Mouse (Mus musculus) CH12.LX (cell line): Measurements from ENCODE around the gene Pitpnm3. TPM values are rescaled to one million over a fixed set of nuclear protein-coding genes. Genes with fewer than 3 reads are reported as not detected.

ENCODE experiments used
- DNase-seq: peaks from one replicate; pipeline ENCODE4 v3.0.0-alpha.2; 2013; ENCODE audit errors: extremely low read depth
- H3K27ac ChIP-seq: 2 replicates; pipeline ENCODE4 v1.5.1; 2012; ENCODE audit warnings: low read depth, mild to moderate bottlenecking, control low read depth, moderate library complexity; ENCODE audit not compliant: insufficient read depth
- H3K27me3 ChIP-seq: replicated peaks from 2 replicates; pipeline ENCODE3; 2012; ENCODE audit warnings: inconsistent platforms
- H3K36me3 ChIP-seq, 2 experiments: replicated peaks in 1 of 2; 2 replicates each; pipeline versions ENCODE3 to v1.6.1; 2012; ENCODE audit warnings: inconsistent platforms in 1 of 2, low read length in 1 of 2, mild to moderate bottlenecking in 1 of 2, mixed read lengths in 1 of 2, moderate library complexity in 1 of 2; ENCODE audit not compliant: control insufficient read depth in 1 of 2, insufficient read depth in 1 of 2
- H3K4me1 ChIP-seq, 2 experiments: 2 replicates each; pipeline ENCODE4 v1.6.1; 2012; ENCODE audit warnings: inconsistent platforms in 1 of 2, moderate library complexity in 1 of 2; ENCODE audit not compliant: insufficient read depth in 2 of 2, control insufficient read depth in 1 of 2
- H3K4me2 ChIP-seq: 2 replicates; pipeline ENCODE4 v1.6.1; 2012; ENCODE audit warnings: low read depth, mild to moderate bottlenecking, control low read depth; ENCODE audit not compliant: poor library complexity, insufficient read depth, severe bottlenecking
- H3K4me3 ChIP-seq, 3 experiments: fragments of 150-350 bp in 1 of 3; sonication (generic) in 1 of 3; replicated peaks in 1 of 3; 2 replicates each; pipeline versions ENCODE3 to v1.5.1; 2011 to 2012; ENCODE audit warnings: low read depth in 2 of 3, low read length in 2 of 3, mild to moderate bottlenecking in 2 of 3, moderate library complexity in 2 of 3, control low read depth in 1 of 3, improper control_type of control experiment in 1 of 3, inconsistent platforms in 1 of 3, mixed read lengths in 1 of 3; ENCODE audit not compliant: poor library complexity in 1 of 3
- H3K79me2 ChIP-seq: replicated peaks from 2 replicates; pipeline ENCODE4 v1.6.1; 2012; ENCODE audit warnings: mild to moderate bottlenecking, moderate library complexity; ENCODE audit not compliant: control insufficient read depth, poor library complexity, insufficient read depth, severe bottlenecking; ENCODE audit errors: extremely low read depth
- H3K9ac ChIP-seq: 2 replicates; pipeline ENCODE4 v1.6.1; 2012; ENCODE audit warnings: low read depth, mild to moderate bottlenecking, control low read depth, moderate library complexity; ENCODE audit not compliant: insufficient read depth
- H3K9me3 ChIP-seq: replicated peaks from 2 replicates; pipeline ENCODE3; 2012; ENCODE audit warnings: low read length, inconsistent platforms, mixed read lengths
- E2F4 ChIP-seq: IDR thresholded peaks from 2 replicates; pipeline ENCODE4 v1.6.1; 2011; ENCODE audit warnings: low read depth, low read length, improper control_type of control experiment; ENCODE audit not compliant: insufficient replicate concordance
- EP300 ChIP-seq: IDR thresholded peaks from 2 replicates; pipeline ENCODE4 v1.6.1; 2011; ENCODE audit warnings: low read length, improper control_type of control experiment
- ETS1 ChIP-seq: conservative IDR thresholded peaks from 2 replicates; pipeline ENCODE4 v1.6.1; 2012; ENCODE audit warnings: low read depth, mild to moderate bottlenecking, inconsistent platforms, low read length, improper control_type of control experiment, moderate library complexity
- JUN ChIP-seq: IDR thresholded peaks from 2 replicates; pipeline ENCODE4 v1.6.1; 2011; ENCODE audit warnings: low read depth, mild to moderate bottlenecking, low read length, improper control_type of control experiment, moderate library complexity; ENCODE audit not compliant: insufficient read depth
- JUND ChIP-seq: conservative IDR thresholded peaks from 2 replicates; pipeline ENCODE4 v1.6.1; 2011; ENCODE audit warnings: low read depth, low read length, improper control_type of control experiment
- MAX ChIP-seq: IDR thresholded peaks from 2 replicates; pipeline ENCODE4 v1.6.1; 2011; ENCODE audit warnings: low read length, improper control_type of control experiment
- MAZ ChIP-seq: IDR thresholded peaks from 2 replicates; pipeline ENCODE4 v1.6.1; 2012; ENCODE audit warnings: low read depth, mild to moderate bottlenecking, inconsistent platforms, low read length, improper control_type of control experiment, moderate library complexity
- MEF2A ChIP-seq: IDR thresholded peaks from 2 replicates; pipeline ENCODE4 v1.6.1; 2014; ENCODE audit warnings: low read depth, mild to moderate bottlenecking, inconsistent platforms, low read length, improper control_type of control experiment, borderline replicate concordance
- MXI1 ChIP-seq: IDR thresholded peaks from 2 replicates; pipeline ENCODE4 v1.6.1; 2011; ENCODE audit warnings: mild to moderate bottlenecking, low read depth, low read length, improper control_type of control experiment
- MYC ChIP-seq: IDR thresholded peaks from 2 replicates; pipeline ENCODE4 v1.6.1; 2011; ENCODE audit warnings: low read depth, mild to moderate bottlenecking, improper control_type of control experiment, low read length
- NELFE ChIP-seq: IDR thresholded peaks from 2 replicates; pipeline ENCODE4 v1.6.1; 2011; ENCODE audit warnings: low read depth, low read length, improper control_type of control experiment
- PAX5 ChIP-seq: IDR thresholded peaks from 2 replicates; pipeline ENCODE4 v1.6.1; 2012; ENCODE audit warnings: low read length, inconsistent platforms, mixed read lengths
- POLR2A ChIP-seq: IDR thresholded peaks from 2 replicates; pipeline ENCODE4 v1.6.1; 2011; ENCODE audit warnings: low read depth, mild to moderate bottlenecking, improper control_type of control experiment, low read length
- POLR2AphosphoS2 ChIP-seq: IDR thresholded peaks from 2 replicates; pipeline ENCODE4 v1.6.1; 2011; ENCODE audit warnings: low read depth, low read length, improper control_type of control experiment
- TCF12 ChIP-seq: IDR thresholded peaks from 2 replicates; pipeline ENCODE4 v1.6.1; 2014; ENCODE audit warnings: low read depth, mild to moderate bottlenecking, inconsistent platforms, low read length, improper control_type of control experiment
- USF1 ChIP-seq: IDR thresholded peaks from 2 replicates; pipeline ENCODE4 v1.6.1; 2014; ENCODE audit warnings: low read depth, mild to moderate bottlenecking, inconsistent platforms, low read length, improper control_type of control experiment
- USF2 ChIP-seq: conservative IDR thresholded peaks from 2 replicates; pipeline ENCODE4 v1.6.1; 2011; ENCODE audit warnings: low read depth, low read length, improper control_type of control experiment
- ZC3H11A ChIP-seq: IDR thresholded peaks from 2 replicates; pipeline ENCODE4 v1.6.1; 2012; ENCODE audit warnings: low read depth, mild to moderate bottlenecking, inconsistent platforms, low read length, improper control_type of control experiment
- ZKSCAN1 ChIP-seq: IDR thresholded peaks from 2 replicates; pipeline ENCODE4 v1.6.1; 2012; ENCODE audit warnings: low read depth, inconsistent platforms, low read length, improper control_type of control experiment, borderline replicate concordance
- ZMIZ1 ChIP-seq: IDR thresholded peaks from 2 replicates; pipeline ENCODE4 v1.6.1; 2012; ENCODE audit warnings: low read depth, mild to moderate bottlenecking, inconsistent platforms, low read length, improper control_type of control experiment
- dilution Hi-C: fragments of 300-500 bp; cut with MboI; formaldehyde crosslinking; loops from 2 replicates; pipeline ENCODE4 v1.14.3; 2020; ENCODE audit warnings: low sequenced_read_pairs; ENCODE audit not compliant: extremely low pct_unique_long_range_greater_than_20kb, extremely low pct_ligation_motif_present
- in situ Hi-C: fragments of 300-500 bp; cut with MboI; formaldehyde crosslinking; loops from 3 replicates; pipeline ENCODE4 v1.14.3; 2019; ENCODE audit warnings: low sequenced_read_pairs, low pct_ligation_motif_present, low pct_unique_long_range_greater_than_20kb, mixed read lengths
- polyA plus RNA-seq: library from polyadenylated mRNA; unstranded; fragments of >175 nt; gene quantifications from 2 replicates; pipeline ENCODE4 v1.2.1, GENCODE M21; 2012; ENCODE audit warnings: low read depth; ENCODE audit not compliant: insufficient read length
- total RNA-seq, 2 experiments: library from RNA; depleted of rRNA; stranded (reverse); fragments of 300-350 nt in 1 of 2; fragments of >200 nt in 1 of 2; gene quantifications; 2 replicates each; pipeline ENCODE4 v1.2.3; 2012 to 2014

Gene Pitpnm3
- total and polyA plus RNA-seq, 3 experiments = 0.08 to 0.59 (median 0.31) TPM

GRCm38 (mm10) chr11:72176553-72176952 lies 41.0 kb upstream of the Pitpnm3 start:
- Histone ChIP-seq H3K36me3 (peaks cover 43 to 83% of the 10 kb centered on the region in 2 experiments), H3K4me2 (no peak overlapping the region), H3K4me1 (peaks cover 0 to 7% of the 10 kb centered on the region in 2 experiments; a peak in 1 of 4 replicates), H3K79me2 (no peaks in the 10 kb centered on the region), H3K27me3 (no peaks in the 10 kb centered on the region), H3K4me3 (no peak overlapping the region), H3K9ac (no peak overlapping the region), H3K9me3 (no peaks in the 10 kb centered on the region), H3K27ac (no peak overlapping the region)
- TF ChIP-seq MXI1 = no peak
- TF ChIP-seq NELFE = no peak
- TF ChIP-seq E2F4 = no peak
- TF ChIP-seq ZC3H11A = no peak
- no peak for TF ChIP-seq PAX5
- TF ChIP-seq MAX = no peak
- TF ChIP-seq POLR2AphosphoS2 = no peak
- no peak for TF ChIP-seq JUND
- TF ChIP-seq MAZ = no peak
- TF ChIP-seq ZMIZ1 = no peak
- TF ChIP-seq MYC = no peak
- no peak for TF ChIP-seq USF1
- no peak for TF ChIP-seq ZKSCAN1
- dilution Hi-C loops = no loop called here
- in situ Hi-C loops = no loop called here
- DNase-seq = no peak

- H3K79me2 ChIP-seq = no peaks in the 10 kb centered on the region
- in situ Hi-C loops (no loop called here), dilution Hi-C loops (no loop called here)
- no peaks in the 10 kb centered on the region for H3K27me3 ChIP-seq
- no peak overlapping the region for H3K4me2 ChIP-seq
- no peak overlapping the region for H3K27ac ChIP-seq
- no peaks in the 10 kb centered on the region for H3K9me3 ChIP-seq
- H3K36me3 ChIP-seq = peaks cover 40 to 79% of the 10 kb centered on the region in 2 experiments
- no peak overlapping the region for H3K9ac ChIP-seq
- TF ChIP-seq MXI1 (no peak), POLR2A (no peak), USF2 (no peak), ETS1 (no peak), MEF2A (no peak), JUN (no peak), TCF12 (no peak), EP300 (no peak), NELFE (no peak), E2F4 (no peak)
- H3K4me3 ChIP-seq = no peak overlapping the region
- DNase-seq = no peak
- H3K4me1 ChIP-seq = peaks cover 0 to 7% of the 10 kb centered on the region in 2 experiments; a peak in 1 of 4 replicates
These were observed 40.4 kb upstream of the Pitpnm3 start for GRCm38 (mm10) chr11:72175966-72176365.
